Mouse (Mus musculus) adrenal gland, postnatal 36 days (tissue): ENCODE measurements around the gene Gpr37. TPM values are rescaled to one million over a fixed set of nuclear protein-coding genes. Genes with fewer than 3 reads are reported as not detected.

Experiments used
- DNase-seq, 2 experiments: peaks; one replicate each; pipeline ENCODE4 v3.0.0; 2021; ENCODE audit warnings: mixed read lengths in 1 of 2
- long read RNA-seq, 2 experiments: library from polyadenylated mRNA; stranded (forward); transcript quantifications; one replicate each; pipeline ENCODE4 v2.0.0; 2021; ENCODE audit warnings: borderline sequencing depth in 2 of 2
- total RNA-seq, 2 experiments: library from RNA; stranded (reverse); gene quantifications; 2 replicates each; pipeline ENCODE4 v1.2.3; 2021

Gene Gpr37
- under 1 TPM; 0.20 to 0.30 TPM for total RNA-seq
- long read RNA-seq, experiment 1, full-length matches to known transcripts, result 2 of 2 reads
- long read RNA-seq, experiment 1, partial matches to known transcripts, result 0 of 2 reads
- long read RNA-seq, experiment 1, other reads (novel, unspliced or antisense), result 0 of 2 reads
- long read RNA-seq, experiment 2, result 0 reads

- no peak for DNase-seq
Measured at GRCm38 (mm10) chr6:25690629-25691028, at the start of gene Gpr37. Gpr37 (minus strand) TSS chr6:25690729.

DNA sequence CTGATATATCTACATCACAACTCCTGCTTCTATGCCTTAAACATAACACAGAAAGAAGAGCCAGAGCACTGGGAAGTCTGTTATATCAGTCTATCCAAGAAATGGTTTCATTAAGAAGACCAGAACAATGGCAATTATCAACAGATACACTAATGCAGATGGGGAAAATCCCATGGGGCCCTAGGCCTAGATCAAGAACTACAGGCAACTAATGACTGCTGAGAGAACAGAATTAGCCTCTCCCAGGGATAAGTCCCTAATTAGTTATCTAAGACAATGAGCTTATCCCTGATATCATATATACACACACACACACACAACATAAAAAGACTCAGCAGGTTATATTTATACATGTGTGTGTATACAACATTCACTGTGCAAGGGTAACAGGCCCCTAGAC is 46.0 kb upstream of the Gpr37 start:
- no peak for DNase-seq

DNA sequence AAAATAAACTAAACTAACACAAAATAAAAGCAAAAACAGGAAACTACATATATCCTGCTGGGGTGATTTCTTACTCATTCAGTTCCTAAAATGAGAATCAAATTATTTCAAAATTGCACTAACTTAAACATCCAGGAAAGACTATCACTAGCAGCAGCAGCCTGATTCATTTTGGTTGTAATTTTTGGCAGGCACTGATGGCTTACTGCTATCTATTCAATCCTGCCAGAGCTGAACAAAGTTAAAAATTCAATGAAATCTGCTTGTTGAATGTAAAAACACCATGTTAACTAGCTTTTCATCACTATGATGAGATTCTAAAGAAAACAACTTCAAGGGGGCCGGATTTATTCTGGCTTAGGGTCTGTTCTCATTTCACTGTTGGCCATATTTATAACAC is 36.0 kb upstream of the Gpr37 start:
- no peak for DNase-seq

DNA sequence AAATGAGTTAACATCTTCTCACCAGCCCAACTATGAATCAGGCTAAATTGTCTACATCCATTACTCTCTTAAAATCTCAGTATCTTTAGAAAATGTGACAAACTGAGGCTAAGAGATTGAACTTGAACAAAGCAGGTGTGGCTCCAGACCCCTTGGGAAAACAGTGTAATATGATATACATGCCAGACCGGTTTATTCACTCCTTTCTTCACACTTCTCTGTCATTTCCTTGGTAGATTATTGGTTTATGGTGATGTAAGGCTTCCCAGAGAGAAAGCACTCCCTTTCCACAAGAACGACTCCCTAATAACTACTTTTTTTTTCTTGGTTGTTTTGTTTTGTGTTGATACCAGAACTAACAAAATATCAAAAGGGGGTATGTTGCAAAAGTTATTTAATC is 20.1 kb upstream of the Gpr37 start:
- no peak for DNase-seq

DNA sequence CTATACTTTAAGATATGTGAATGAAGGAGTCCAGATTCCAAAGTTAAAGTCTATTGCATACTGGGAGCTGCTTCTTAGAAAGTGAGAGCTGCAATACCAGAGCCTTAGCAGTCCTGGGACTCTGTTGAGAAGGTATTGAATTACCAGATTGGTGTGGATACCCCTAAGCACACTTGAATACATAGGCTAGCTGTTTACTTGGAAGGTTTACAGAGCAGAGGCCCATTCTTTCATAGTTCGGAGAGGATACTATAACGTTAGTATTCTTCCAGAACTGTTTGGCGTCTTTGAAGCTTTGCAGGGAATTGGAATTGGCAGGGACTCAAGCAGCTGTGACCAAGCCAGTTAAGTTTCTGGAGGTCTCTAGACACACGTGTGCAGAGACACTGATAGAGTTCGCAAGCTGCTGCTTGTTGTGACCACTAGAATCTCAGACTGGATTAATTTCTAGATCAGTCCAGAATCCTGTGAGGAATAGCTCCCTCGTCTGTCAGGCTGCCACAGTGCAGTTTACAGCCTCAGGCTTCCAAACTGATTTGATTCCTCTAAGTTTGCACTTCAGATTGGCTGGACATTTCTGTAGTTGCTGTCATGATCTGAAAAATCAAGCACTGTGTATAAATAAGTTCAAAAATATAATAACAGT is 18.8 kb upstream of the Gpr37 start:
- peak; percentile 34 to 64 for DNase-seq

GRCm38 (mm10) chr6:25699956-25700355 is 9.4 kb upstream of the Gpr37 start:
- no peak for DNase-seq

DNA sequence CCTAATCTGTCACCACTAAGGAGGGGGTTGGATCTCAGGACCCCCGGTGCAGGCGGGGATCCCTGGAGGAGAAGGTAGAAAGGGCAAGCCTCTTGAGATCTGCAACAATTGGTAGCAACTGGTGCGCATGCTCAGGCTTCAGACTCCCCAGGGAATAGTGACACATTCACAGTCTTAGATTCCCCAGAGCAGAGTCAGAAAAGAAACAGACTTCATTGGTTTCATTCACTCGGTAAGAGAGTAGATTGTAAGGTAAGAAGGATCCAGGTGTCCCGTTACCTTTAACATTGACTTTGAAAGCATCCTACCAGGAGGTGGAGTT is 284 bp downstream of the Gpr37 start:
- peak; percentile 63 to 66 for DNase-seq

DNA sequence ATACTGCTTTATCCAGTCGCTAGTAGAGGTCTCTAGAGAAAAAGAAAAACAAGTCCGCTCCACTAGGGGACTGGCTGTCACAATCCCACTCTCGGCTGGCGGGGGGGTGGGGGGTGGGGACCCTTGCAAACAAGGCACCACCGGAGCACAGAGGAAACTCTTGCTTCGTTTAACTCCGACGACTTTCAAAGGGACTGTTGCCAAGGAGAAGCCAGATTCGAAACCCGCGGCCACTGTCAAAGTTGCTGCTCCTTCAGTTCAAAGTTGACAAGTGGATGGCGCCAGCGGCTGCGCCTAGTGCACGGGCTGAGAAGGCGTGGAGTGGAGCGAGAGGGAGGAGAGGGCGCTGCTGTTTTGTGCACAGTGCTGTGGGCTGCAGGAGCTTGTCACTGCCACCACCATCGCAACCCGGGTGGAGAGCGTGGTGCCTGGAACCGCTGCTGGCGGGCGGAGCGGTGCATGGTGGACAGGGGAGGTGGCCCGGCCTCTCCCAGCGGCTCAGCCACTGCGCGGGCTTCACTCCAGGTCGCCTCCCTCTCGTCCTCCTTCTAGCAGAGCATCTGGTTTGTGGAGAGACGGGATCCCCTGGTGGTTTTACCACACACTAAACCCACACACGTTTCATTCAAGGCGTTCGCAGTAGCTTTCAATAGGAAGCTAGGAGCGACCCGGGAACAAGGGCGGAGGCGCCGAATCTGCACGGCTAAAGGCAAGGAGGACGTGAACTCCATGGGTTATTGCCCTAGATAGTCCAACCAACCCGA is 827 bp downstream of the Gpr37 start:
- DNase-seq, result peak; percentile 53 to 60

- DNase-seq, result peak; percentile 13 to 25
Measured at GRCm38 (mm10) chr6:25688927-25689519, 1.5 kb downstream of the Gpr37 start.

DNA sequence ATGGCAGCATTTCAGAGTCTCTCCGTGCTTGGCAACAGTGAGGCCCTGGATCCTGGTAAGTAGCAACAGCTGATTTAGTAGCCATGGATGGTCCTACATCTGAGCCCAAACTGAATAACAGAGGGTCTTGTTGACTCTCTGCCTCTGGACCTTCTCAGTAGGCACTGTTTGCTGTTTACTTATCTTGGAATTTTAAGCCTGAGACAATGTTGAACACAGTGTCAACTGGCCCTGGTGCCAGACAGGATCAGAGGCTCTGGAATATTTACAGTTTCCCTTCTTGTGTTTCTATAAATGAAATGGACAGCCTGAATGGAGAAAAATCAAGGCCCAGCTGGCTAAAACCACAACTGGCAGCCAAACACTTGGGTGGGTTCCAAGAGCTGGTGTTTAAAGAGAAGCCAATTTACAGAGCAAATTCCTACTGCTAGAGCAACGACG is 3.7 kb downstream of the Gpr37 start:
- peak; percentile 35 to 39 for DNase-seq

GRCm38 (mm10) chr6:25684391-25684790 is 6.1 kb downstream of the Gpr37 start:
- no peak for DNase-seq

DNA sequence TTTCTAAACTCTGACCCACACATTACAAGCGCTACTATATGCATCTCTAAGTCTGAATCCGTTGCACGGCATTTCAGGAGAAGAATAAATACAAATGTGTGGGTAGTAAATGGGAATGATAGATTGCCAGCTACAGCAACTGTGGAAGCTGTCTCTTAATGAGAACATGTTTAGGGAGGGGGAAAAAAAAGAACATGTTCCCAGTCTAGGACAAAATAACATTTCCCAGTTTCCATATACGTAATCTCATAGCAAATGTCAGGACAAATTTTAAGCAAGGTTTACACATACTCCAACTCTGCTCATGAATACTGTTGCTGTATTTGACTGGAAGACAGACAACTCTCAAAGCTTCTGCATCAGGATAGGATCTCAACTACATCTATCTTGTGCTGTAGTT is 15.4 kb downstream of the Gpr37 start:
- DNase-seq, result no peak

DNA sequence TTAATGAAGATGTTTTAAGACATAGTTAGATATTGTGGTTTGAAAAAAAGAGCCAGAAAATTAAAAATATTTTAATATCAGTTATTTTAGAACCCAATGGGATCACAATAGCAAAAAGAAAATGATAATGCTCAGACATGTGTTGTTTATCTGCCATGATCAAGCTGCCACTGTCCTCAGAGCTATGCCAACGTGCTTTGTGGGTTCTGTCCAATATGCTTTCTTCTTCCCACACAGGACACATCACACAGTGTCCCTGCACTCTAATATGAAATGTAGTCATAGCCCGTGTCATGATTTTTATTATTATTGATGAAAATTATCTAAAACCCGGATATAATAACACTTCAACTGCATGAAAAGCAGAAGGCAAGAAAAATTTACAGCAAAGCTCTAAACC is 16.7 kb downstream of the Gpr37 start:
- no peak for DNase-seq

DNA sequence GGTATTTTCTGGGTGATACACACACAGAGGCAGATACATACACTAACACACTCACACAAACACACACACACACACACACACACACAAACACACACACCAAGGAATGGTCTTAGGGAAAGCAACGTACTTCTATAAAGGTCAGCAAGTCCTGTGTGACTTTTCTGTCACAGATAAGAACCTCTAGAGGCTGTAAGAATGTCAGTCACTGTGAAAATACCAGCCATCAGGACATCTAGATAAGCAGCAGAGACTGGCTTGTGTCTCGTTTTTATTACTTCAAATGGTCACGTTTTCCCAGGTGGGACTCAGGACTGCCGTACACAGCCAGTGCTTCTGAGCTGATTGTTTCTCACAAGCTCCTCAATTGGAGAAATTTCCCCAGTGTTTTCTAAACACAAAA is 20.4 kb downstream of the Gpr37 start:
- DNase-seq, result no peak

- no peak for DNase-seq
Measured at GRCm38 (mm10) chr6:25663942-25664341, 26.6 kb downstream of the Gpr37 start.

DNA sequence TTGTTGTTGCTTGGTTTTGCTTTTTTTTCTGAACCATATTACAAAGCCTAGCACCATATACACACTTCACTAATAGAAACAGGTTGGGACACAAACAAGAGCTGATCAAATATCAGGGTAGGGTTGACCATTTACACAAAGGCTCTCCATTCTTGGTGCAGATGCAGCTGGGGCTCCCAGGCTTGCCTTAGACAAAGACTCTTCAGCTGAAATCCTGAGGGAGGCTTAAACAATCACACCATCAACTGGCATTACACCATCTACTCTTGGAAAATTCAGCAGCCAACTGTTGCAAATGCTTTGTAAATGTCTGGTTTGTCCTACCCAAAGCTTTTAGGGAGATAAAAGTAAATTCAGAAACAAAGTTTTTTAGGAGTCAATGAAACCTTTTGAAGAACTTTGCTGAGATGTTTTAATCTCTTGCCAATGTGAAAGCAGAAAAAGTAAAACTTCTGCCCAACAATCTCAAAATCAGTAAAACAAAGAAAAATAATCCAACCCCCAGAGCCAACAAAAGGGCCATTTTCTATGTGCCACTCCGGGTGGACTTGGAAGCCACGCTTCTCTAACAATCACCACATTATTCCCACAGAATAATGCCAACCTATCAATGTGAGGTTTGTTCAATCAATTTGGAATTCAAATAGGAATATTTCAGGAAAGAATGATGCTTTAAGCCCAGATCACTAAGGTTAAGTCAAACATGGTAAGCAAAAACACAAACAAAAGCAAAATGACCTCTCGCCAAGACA is 30.4 kb downstream of the Gpr37 start:
- no peak for DNase-seq

Other genes starting within 250 kb of the Gpr37 start
- gene Pot1a, start 118.5 kb upstream of the Gpr37 start, total RNA-seq, result 10 to 100 TPM in 1 of 2 experiments, 1 to 10 TPM in 1; 9.4 to 11.0 TPM